Mouse (Mus musculus): ENCODE measurements around the gene Tgif1. TPM values are rescaled to one million over a fixed set of nuclear protein-coding genes. Genes with fewer than 3 reads are reported as not detected.
A peak's percentile ranks its signal among the peaks of the same experiment; 100 is the strongest.
"Not testable (repeated sequence)": the region's sequence is repeated elsewhere in the genome, so short reads cannot be mapped to it uniquely, and the experiment has no call there.

Tgif1 gene
- polyA plus RNA-seq, 1 experiment from 2014 or later: 29.6 TPM

- Histone ChIP-seq H3K9me3 (no peaks in the 10 kb centered on the region), H3K27me3 (peaks cover 30% of the 10 kb centered on the region), H3K4me1 (replicated peaks) (peaks cover 65% of the 10 kb centered on the region), H3K27ac (peak overlapping the region; percentile 89), H3K4me2 (replicated peaks) (peak overlapping the region; percentile 97), H3K9ac (replicated peaks) (peak overlapping the region; percentile 65), H3K36me3 (peaks cover 6% of the 10 kb centered on the region; the same call in 1 of the 2 replicates), H3K4me3 (replicated peaks) (peak overlapping the region; percentile 70)
- ATAC-seq: peak; percentile 16; the same call in 1 of the 2 replicates
- under 1% methylated on average over 23 of the region's 23 CpGs for WGBS
These were observed 4.6 kb downstream of the Tgif1 start for GRCm38 (mm10) chr17:70848511-70849398.

- ATAC-seq: no peak
- H3K9me3 ChIP-seq: no peaks in the 10 kb centered on the region
- H3K27ac ChIP-seq: peak overlapping the region; percentile 89
- peak overlapping the region; percentile 97 for H3K4me2 ChIP-seq (replicated peaks)
- peaks cover 30% of the 10 kb centered on the region for H3K27me3 ChIP-seq
- H3K4me1 ChIP-seq (replicated peaks): peaks cover 59% of the 10 kb centered on the region
- H3K9ac ChIP-seq (replicated peaks): peak overlapping the region; percentile 65; the same call in 1 of the 2 replicates
- under 1% methylated on average over 17 of the region's 17 CpGs for WGBS
- H3K4me3 ChIP-seq (replicated peaks): peak overlapping the region; percentile 70
- H3K36me3 ChIP-seq: peaks cover 6% of the 10 kb centered on the region; the same call in 1 of the 2 replicates
These were observed 5.4 kb downstream of the Tgif1 start for GRCm38 (mm10) chr17:70847751-70848510.

GRCm38 (mm10) chr17:70847086-70847485 lies 6.3 kb downstream of the Tgif1 start:
- Histone ChIP-seq H3K9me3 (no peaks in the 10 kb centered on the region), H3K36me3 (peaks cover 6% of the 10 kb centered on the region; the same call in 1 of the 2 replicates), H3K27me3 (peaks cover 30% of the 10 kb centered on the region), H3K4me3 (replicated peaks) (no peak overlapping the region), H3K4me1 (replicated peaks) (peaks cover 52% of the 10 kb centered on the region), H3K4me2 (replicated peaks) (peak overlapping the region; percentile 15; the same call in 1 of the 2 replicates), H3K27ac (no peak overlapping the region), H3K9ac (replicated peaks) (no peak overlapping the region)
- no peak for ATAC-seq
- WGBS: 3% methylated on average over 4 of the region's 4 CpGs

- peaks cover 6% of the 10 kb centered on the region; the same call in 1 of the 2 replicates for H3K36me3 ChIP-seq
- WGBS: 80% methylated on average over 8 of the region's 8 CpGs
- H3K9me3 ChIP-seq: no peaks in the 10 kb centered on the region
- no peak overlapping the region; the same call in 1 of the 2 replicates for H3K9ac ChIP-seq (replicated peaks)
- no peak overlapping the region for H3K4me2 ChIP-seq (replicated peaks)
- peaks cover 27% of the 10 kb centered on the region for H3K27me3 ChIP-seq
- H3K27ac ChIP-seq: no peak overlapping the region
- no peak for ATAC-seq
- H3K4me1 ChIP-seq (replicated peaks): peaks cover 43% of the 10 kb centered on the region
- H3K4me3 ChIP-seq (replicated peaks): no peak overlapping the region
These were observed 7.2 kb downstream of the Tgif1 start for GRCm38 (mm10) chr17:70846111-70846644.

- H3K4me1 ChIP-seq (replicated peaks): peaks cover 38% of the 10 kb centered on the region
- no peak overlapping the region for H3K4me3 ChIP-seq (replicated peaks)
- no peak for ATAC-seq
- no peaks in the 10 kb centered on the region for H3K9me3 ChIP-seq
- no peak overlapping the region for H3K4me2 ChIP-seq (replicated peaks)
- peaks cover 23% of the 10 kb centered on the region for H3K27me3 ChIP-seq
- no peak overlapping the region for H3K9ac ChIP-seq (replicated peaks)
- WGBS: 93% methylated on average over 2 of the region's 2 CpGs
- peaks cover 6% of the 10 kb centered on the region; the same call in 1 of the 2 replicates for H3K36me3 ChIP-seq
- H3K27ac ChIP-seq: no peak overlapping the region
These were observed 7.8 kb downstream of the Tgif1 start for GRCm38 (mm10) chr17:70845543-70845942.

GRCm38 (mm10) chr17:70844971-70845370 lies 8.4 kb downstream of the Tgif1 start:
- Histone ChIP-seq H3K4me2 (replicated peaks) (no peak overlapping the region), H3K4me1 (replicated peaks) (peaks cover 34% of the 10 kb centered on the region), H3K36me3 (peaks cover 7% of the 10 kb centered on the region; the same call in 1 of the 2 replicates), H3K9me3 (no peaks in the 10 kb centered on the region), H3K4me3 (replicated peaks) (no peak overlapping the region), H3K27ac (no peak overlapping the region), H3K27me3 (peaks cover 19% of the 10 kb centered on the region), H3K9ac (replicated peaks) (no peak overlapping the region)
- 83% methylated on average over 10 of the region's 10 CpGs for WGBS
- ATAC-seq: no peak

GRCm38 (mm10) chr17:70843252-70843651 lies 10.1 kb downstream of the Tgif1 start:
- ATAC-seq: no peak
- H3K27ac ChIP-seq: no peak overlapping the region
- H3K4me1 ChIP-seq (replicated peaks): peaks cover 16% of the 10 kb centered on the region
- peaks cover 2% of the 10 kb centered on the region; the same call in 1 of the 2 replicates for H3K27me3 ChIP-seq
- H3K9ac ChIP-seq (replicated peaks): no peak overlapping the region
- H3K9me3 ChIP-seq: no peaks in the 10 kb centered on the region
- H3K36me3 ChIP-seq: peaks cover 12% of the 10 kb centered on the region; the same call in 1 of the 2 replicates
- H3K4me2 ChIP-seq (replicated peaks): no peak overlapping the region
- H3K4me3 ChIP-seq (replicated peaks): no peak overlapping the region
- WGBS: 77% methylated on average over 4 of the region's 4 CpGs

GRCm38 (mm10) chr17:70838533-70838932 lies 14.8 kb downstream of the Tgif1 start:
- Histone ChIP-seq H3K4me1 (replicated peaks) (peaks cover 16% of the 10 kb centered on the region), H3K9me3 (no peaks in the 10 kb centered on the region), H3K9ac (replicated peaks) (no peak overlapping the region), H3K36me3 (0 out of 2 replicates have a peak, but pooled peaks cover 6% of the 10 kb centered on the region), H3K4me3 (replicated peaks) (no peak overlapping the region), H3K4me2 (replicated peaks) (no peak overlapping the region), H3K27ac (no peak overlapping the region), H3K27me3 (no peaks in the 10 kb centered on the region)
- no peak for ATAC-seq
- 56% methylated on average over 5 of the region's 5 CpGs for WGBS

- WGBS: 89% methylated on average over 7 of the region's 7 CpGs
- H3K4me3 ChIP-seq (replicated peaks): no peak overlapping the region
- no peak overlapping the region for H3K9ac ChIP-seq (replicated peaks)
- H3K27me3 ChIP-seq: no peaks in the 10 kb centered on the region
- peaks cover 16% of the 10 kb centered on the region for H3K4me1 ChIP-seq (replicated peaks)
- ATAC-seq: no peak
- no peak overlapping the region for H3K27ac ChIP-seq
- H3K9me3 ChIP-seq: no peaks in the 10 kb centered on the region
- 0 out of 2 replicates have a peak, but pooled peaks cover 6% of the 10 kb centered on the region for H3K36me3 ChIP-seq
- no peak overlapping the region for H3K4me2 ChIP-seq (replicated peaks)
These were observed 15.3 kb downstream of the Tgif1 start for GRCm38 (mm10) chr17:70838031-70838430.

GRCm38 (mm10) chr17:70837474-70837873 lies 15.9 kb downstream of the Tgif1 start:
- not testable (repeated sequence) for H3K27ac ChIP-seq; H3K27me3 ChIP-seq; ATAC-seq; H3K4me3 ChIP-seq (replicated peaks); H3K4me2 ChIP-seq (replicated peaks); H3K36me3 ChIP-seq; H3K9ac ChIP-seq (replicated peaks); H3K9me3 ChIP-seq
- H3K4me1 ChIP-seq (replicated peaks): peaks cover 16% of the 10 kb centered on the region
- WGBS: 96% methylated on average over 5 of the region's 6 CpGs

- Histone ChIP-seq H3K27me3 (no peaks in the 10 kb centered on the region), H3K27ac (no peak overlapping the region), H3K9me3 (no peaks in the 10 kb centered on the region), H3K4me2 (replicated peaks) (no peak overlapping the region), H3K9ac (replicated peaks) (no peak overlapping the region), H3K4me1 (replicated peaks) (peaks cover 16% of the 10 kb centered on the region), H3K4me3 (replicated peaks) (no peak overlapping the region), H3K36me3 (0 out of 2 replicates have a peak, but pooled peaks cover 6% of the 10 kb centered on the region)
- ATAC-seq: no peak
- WGBS: 35% methylated on average over 7 of the region's 7 CpGs
These were observed 16.5 kb downstream of the Tgif1 start for GRCm38 (mm10) chr17:70836820-70837219.

Data from midbrain, embryonic 13.5 days (tissue).